Mouse (Mus musculus) embryonic fibroblast, embryonic 13.5 days (primary cell): Measurements from ENCODE around the gene Camk2d.

ENCODE experiments used
- CTCF ChIP-seq: IDR thresholded peaks from 2 replicates; pipeline ENCODE4 v1.5.1; 2011; ENCODE audit warnings: mild to moderate bottlenecking, control low read depth, low read length, moderate library complexity, borderline replicate concordance; ENCODE audit not compliant: insufficient read depth
- POLR2A ChIP-seq: IDR thresholded peaks from 2 replicates; pipeline ENCODE4 v1.6.1; 2011; ENCODE audit warnings: low read depth, mild to moderate bottlenecking, control low read depth, low read length, moderate library complexity

- TF ChIP-seq POLR2A (0 out of 2 replicates have a peak, but pooled peaks have one; percentile 4), CTCF (no peak)
Measured at GRCm38 (mm10) chr3:126598329-126598676, 2.2 kb downstream of the Camk2d start.
